Mouse (Mus musculus) MEL-GATA-1-ER (cell line): Measurements from ENCODE around the gene Perm1.
A peak's percentile ranks its signal among the peaks of the same experiment; 100 is the strongest.

ENCODE experiments used
- DNase-seq: peaks from one replicate; pipeline ENCODE4 v3.0.0-alpha.2; 2012; ENCODE audit warnings: low read depth; ENCODE audit errors: extremely low read depth

The Perm1 gene

GRCm38 (mm10) chr4:156200623-156201475 is 14.8 kb upstream of the Perm1 start, which contains the start of gene Isg15:
Isg15 (minus strand) TSS chr4:156200818.
- no peak for DNase-seq

- peak; percentile 83 for DNase-seq
These were observed 13.2 kb upstream of the Perm1 start for GRCm38 (mm10) chr4:156202462-156202893.

GRCm38 (mm10) chr4:156203001-156203412 is 12.7 kb upstream of the Perm1 start, which contains the start of gene AW011738:
AW011738 (plus strand) TSS chr4:156203304.
- DNase-seq, result peak; percentile 81

GRCm38 (mm10) chr4:156203413-156204131 is 12.1 kb upstream of the Perm1 start:
- no peak for DNase-seq

- no peak for DNase-seq
These were observed 6.8 kb upstream of the Perm1 start for GRCm38 (mm10) chr4:156208872-156209271.

DNA sequence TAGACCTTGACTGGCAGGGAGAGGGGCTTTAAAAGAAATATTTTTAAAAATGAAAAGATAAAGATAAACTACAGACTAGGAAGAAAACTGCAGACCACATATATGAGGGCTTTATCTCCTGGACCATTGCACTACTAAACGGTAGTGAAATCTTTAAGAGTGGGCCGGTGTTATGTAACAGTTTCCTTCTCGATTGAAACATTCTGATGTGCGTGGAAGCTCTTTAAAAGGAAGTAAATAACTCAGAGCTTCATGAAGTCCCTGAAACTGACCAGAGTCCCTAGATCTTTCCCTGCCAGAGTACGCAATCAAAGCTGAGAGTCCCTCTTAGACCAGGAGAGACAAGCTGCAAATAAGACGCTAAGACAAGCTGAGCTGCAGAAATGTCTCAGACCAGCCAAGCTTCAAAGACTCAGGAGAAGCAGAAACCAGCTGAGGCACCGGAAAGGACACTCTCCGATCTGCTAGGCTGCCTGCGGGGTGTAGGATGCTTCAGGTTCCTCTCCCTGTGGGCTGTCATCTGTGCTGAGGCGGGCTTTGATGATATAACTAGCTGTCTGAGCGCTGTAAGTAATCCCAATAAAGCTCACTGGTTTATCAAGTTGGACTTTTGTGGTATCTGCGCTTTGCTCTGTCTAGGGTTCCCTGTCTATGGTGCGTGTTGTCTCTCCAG is 5.6 kb upstream of the Perm1 start:
- no peak for DNase-seq

- DNase-seq, result no peak
These were observed 2.5 kb upstream of the Perm1 start for GRCm38 (mm10) chr4:156213134-156213533.

DNA sequence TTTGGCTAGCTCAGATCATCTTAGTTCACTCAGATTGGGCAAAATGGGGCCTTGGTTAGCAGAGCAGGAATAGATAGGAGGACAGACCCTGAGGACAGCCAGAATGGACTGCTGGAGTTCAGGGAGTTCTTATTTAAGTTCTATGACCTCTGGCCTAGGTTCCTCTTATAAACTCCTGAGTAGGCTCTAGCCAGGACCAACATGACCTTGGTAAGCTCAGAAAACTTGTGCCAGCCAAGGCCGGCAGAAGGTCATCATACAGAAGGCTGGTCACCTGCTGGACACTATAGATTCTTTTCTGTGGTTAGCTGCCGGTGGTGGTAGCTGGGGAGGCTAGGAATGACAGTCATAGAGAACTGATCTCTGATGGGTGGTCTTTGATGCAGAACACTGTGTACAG is 528 bp downstream of the Perm1 start:
- DNase-seq, result no peak

- no peak for DNase-seq
These were observed 1.5 kb downstream of the Perm1 start for GRCm38 (mm10) chr4:156217022-156217669.

DNA sequence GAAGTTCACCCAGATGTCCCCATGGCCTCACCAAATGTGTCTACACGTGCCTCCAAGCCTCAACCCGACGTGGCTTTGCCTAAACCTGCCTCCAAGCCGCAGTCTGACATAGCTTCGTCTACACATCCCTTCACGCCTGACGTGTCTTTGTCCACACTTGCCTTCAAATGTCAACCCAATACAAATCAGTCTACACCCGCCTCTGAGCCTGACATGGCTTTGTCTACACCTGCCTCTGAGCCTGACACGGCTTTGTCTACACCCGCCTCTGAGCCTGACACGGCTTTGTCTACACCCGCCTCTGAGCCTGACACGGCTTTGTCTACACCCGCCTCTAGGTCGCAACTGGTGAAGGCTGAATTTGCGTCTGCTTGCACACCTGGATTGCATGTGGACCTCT is 2.2 kb downstream of the Perm1 start:
- DNase-seq, result no peak

GRCm38 (mm10) chr4:156219936-156220335 is 4.3 kb downstream of the Perm1 start:
- no peak for DNase-seq

- no peak for DNase-seq
These were observed 8.6 kb downstream of the Perm1 start for GRCm38 (mm10) chr4:156224276-156224675.

GRCm38 (mm10) chr4:156227752-156228392 is 12.2 kb downstream of the Perm1 start:
- no peak for DNase-seq

GRCm38 (mm10) chr4:156228393-156229024 is 12.8 kb downstream of the Perm1 start:
- DNase-seq, result no peak

DNA sequence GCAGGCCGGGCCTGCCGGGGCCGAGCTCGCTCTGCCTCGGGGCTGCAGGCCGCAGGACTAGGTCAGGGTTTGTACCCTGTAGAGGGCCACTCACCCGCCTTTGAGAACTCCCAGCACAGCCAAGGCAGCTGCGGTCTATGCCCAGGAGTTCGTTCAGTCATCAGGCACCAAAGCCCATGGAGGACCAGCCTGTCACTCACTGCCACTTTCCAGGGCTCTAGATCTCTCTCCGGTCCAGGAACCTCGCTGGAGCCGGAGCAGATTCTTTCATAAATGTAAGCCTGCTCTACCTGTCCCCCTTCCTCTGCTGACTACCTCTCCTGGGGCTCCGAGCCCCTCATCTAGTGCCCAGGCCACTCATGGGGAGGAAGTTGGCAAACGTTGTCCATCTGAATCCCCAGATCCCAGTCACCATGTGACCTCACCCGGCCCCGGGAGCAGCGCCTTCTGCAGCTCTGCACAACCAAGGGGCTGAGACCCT is 18.4 kb downstream of the Perm1 start:
- DNase-seq, result no peak

GRCm38 (mm10) chr4:156234701-156235213 is 19.1 kb downstream of the Perm1 start, which contains the start of gene Plekhn1:
Plekhn1 (minus strand) TSS chr4:156234857.
- peak; percentile 45 for DNase-seq

GRCm38 (mm10) chr4:156235360-156235770 is 19.7 kb downstream of the Perm1 start:
- DNase-seq, result peak; percentile 70

- DNase-seq, result peak; percentile 69
These were observed 20.3 kb downstream of the Perm1 start, which contains the start of gene Noc2l for GRCm38 (mm10) chr4:156235808-156236533. Noc2l (plus strand) TSS chr4:156236010.
